Mouse (Mus musculus) cerebellum, adult 11 months (tissue): ENCODE data around the gene Tsnax.

Source experiments
- DNase-seq: peaks from one replicate; pipeline ENCODE4 v3.0.0; 2022

The Tsnax gene

GRCm38 (mm10) chr8:125012695-125013627 lies at the start of gene Tsnax:
Gene Tsnax (plus strand): TSS chr8:125012997.
- DNase-seq, result peak; percentile 89

GRCm38 (mm10) chr8:124963246-124963645 lies 49.6 kb upstream of the Tsnax start:
- DNase-seq, result no peak

- DNase-seq, result no peak
Measured at GRCm38 (mm10) chr8:124964966-124965365, 47.8 kb upstream of the Tsnax start.

- no peak for DNase-seq
Measured at GRCm38 (mm10) chr8:124970312-124970933, 42.4 kb upstream of the Tsnax start.

GRCm38 (mm10) chr8:124973221-124973620 lies 39.6 kb upstream of the Tsnax start:
- DNase-seq, result no peak

GRCm38 (mm10) chr8:124974254-124974653 lies 38.5 kb upstream of the Tsnax start:
- DNase-seq, result no peak

- DNase-seq, result no peak
Measured at GRCm38 (mm10) chr8:124976211-124976610, 36.6 kb upstream of the Tsnax start.

GRCm38 (mm10) chr8:124978026-124978425 lies 34.8 kb upstream of the Tsnax start:
- DNase-seq, result no peak

GRCm38 (mm10) chr8:124980036-124980435 lies 32.8 kb upstream of the Tsnax start:
- DNase-seq, result no peak

GRCm38 (mm10) chr8:124980828-124981227 lies 32.0 kb upstream of the Tsnax start:
- no peak for DNase-seq

GRCm38 (mm10) chr8:124990923-124991667 lies 21.7 kb upstream of the Tsnax start:
- DNase-seq, result no peak

- no peak for DNase-seq
Measured at GRCm38 (mm10) chr8:124991668-124991926, 21.2 kb upstream of the Tsnax start.

- DNase-seq, result no peak
Measured at GRCm38 (mm10) chr8:124995776-124996175, 17.0 kb upstream of the Tsnax start.

GRCm38 (mm10) chr8:125024085-125024484 lies 11.3 kb downstream of the Tsnax start:
- no peak for DNase-seq

- DNase-seq, result no peak
Measured at GRCm38 (mm10) chr8:125027211-125027610, 14.4 kb downstream of the Tsnax start.

GRCm38 (mm10) chr8:125028841-125029240 lies 16.0 kb downstream of the Tsnax start:
- no peak for DNase-seq

GRCm38 (mm10) chr8:125031276-125031675 lies 18.5 kb downstream of the Tsnax start:
- no peak for DNase-seq

- DNase-seq, result peak; percentile 79
Measured at GRCm38 (mm10) chr8:125034669-125035068, 21.9 kb downstream of the Tsnax start.

GRCm38 (mm10) chr8:125037081-125037480 lies 24.3 kb downstream of the Tsnax start:
- DNase-seq, result no peak

- no peak for DNase-seq
Measured at GRCm38 (mm10) chr8:125038731-125039130, 25.9 kb downstream of the Tsnax start.

- no peak for DNase-seq
Measured at GRCm38 (mm10) chr8:125040587-125041375, 28.0 kb downstream of the Tsnax start.

GRCm38 (mm10) chr8:125041496-125041895 lies 28.7 kb downstream of the Tsnax start:
- no peak for DNase-seq

- DNase-seq, result no peak
Measured at GRCm38 (mm10) chr8:125043394-125043793, 30.6 kb downstream of the Tsnax start.
